Mouse (Mus musculus) heart, postnatal 0 days (tissue): ENCODE data around the gene Pcsk2. TPM values are rescaled to one million over a fixed set of nuclear protein-coding genes. Genes with fewer than 3 reads are reported as not detected.

Source experiments
- ATAC-seq: fragments of 200-750 bp; cut with Nextera tagmentation; 2 replicates; pipeline ENCODE4 v1.8.0; 2017; ENCODE audit warnings: low read depth, moderate number of reproducible peaks, moderate library complexity; ENCODE audit not compliant: insufficient read depth
- DNase-seq: peaks from one replicate; pipeline ENCODE4 v3.0.0-alpha.2; 2016; ENCODE audit warnings: low spot score
- H3K27ac ChIP-seq: fragments of 300-500 bp; sonication (generic); 2 replicates; pipeline ENCODE4 v1.5.1; 2014; ENCODE audit warnings: low read depth, mild to moderate bottlenecking
- H3K27me3 ChIP-seq: fragments of 300-500 bp; sonication (generic); 2 replicates; pipeline ENCODE4 v1.6.1; 2014; ENCODE audit warnings: low read length, mixed read lengths; ENCODE audit not compliant: control insufficient read depth, insufficient read depth
- H3K36me3 ChIP-seq: fragments of 300-500 bp; sonication (generic); replicated peaks from 2 replicates; pipeline ENCODE4 v1.6.1; 2014; ENCODE audit warnings: low read length, mixed read lengths; ENCODE audit not compliant: control insufficient read depth, insufficient read depth
- H3K4me1 ChIP-seq: fragments of 300-500 bp; sonication (generic); 2 replicates; pipeline ENCODE4 v1.6.1; 2014; ENCODE audit warnings: antibody characterized with exemption; ENCODE audit not compliant: control insufficient read depth, insufficient read depth
- H3K4me2 ChIP-seq: fragments of 300-500 bp; sonication (generic); 2 replicates; pipeline ENCODE4 v1.6.1; 2014; ENCODE audit warnings: low read depth, mild to moderate bottlenecking, low read length, moderate library complexity
- H3K4me3 ChIP-seq: fragments of 300-500 bp; sonication (generic); 2 replicates; pipeline ENCODE4 v1.5.1; 2014; ENCODE audit warnings: low read depth, low read length
- H3K9ac ChIP-seq: fragments of 300-500 bp; sonication (generic); replicated peaks from 2 replicates; pipeline ENCODE4 v1.6.1; 2014; ENCODE audit warnings: low read depth, low read length, mixed read lengths
- H3K9me3 ChIP-seq: fragments of 300-500 bp; sonication (generic); replicated peaks from 2 replicates; pipeline ENCODE4 v1.6.1; 2016; ENCODE audit warnings: low read length; ENCODE audit not compliant: control insufficient read depth
- CTCF ChIP-seq: IDR thresholded peaks from 2 replicates; pipeline ENCODE4 v1.5.1; 2016; ENCODE audit warnings: antibody characterized with exemption, control low read depth, low read depth
- EP300 ChIP-seq: IDR thresholded peaks from 2 replicates; pipeline ENCODE4 v1.6.1; 2016; ENCODE audit warnings: antibody characterized with exemption, low read depth
- WGBS: fragments of 180-500 bp; shearing (Covaris S2); extraction: QIAGEN DNeasy Blood & Tissue Kit; methylation state at CpG from one replicate; pipeline ENCODE4 v1.1.7; 2014; 5-methylcytosine and 5-hydroxymethylcytosine counted together
- polyA plus RNA-seq: library from polyadenylated mRNA; unstranded; fragments of >200 nt; fragmentation: Nextera tagmentation; extraction: Ambion mirVana; gene quantifications from 2 replicates; pipeline ENCODE4 v1.2.1, GENCODE M21; 2015
- total RNA-seq: library from RNA; depleted of rRNA; stranded (reverse); fragments of >200 nt; gene quantifications from 2 replicates; pipeline ENCODE4 v1.2.3, GENCODE M21; 2014; ENCODE audit warnings: low replicate concordance

Gene Pcsk2
- total and polyA plus RNA-seq, 2 experiments from 2014 or later, result 0.05 TPM; not detected in 1

DNA sequence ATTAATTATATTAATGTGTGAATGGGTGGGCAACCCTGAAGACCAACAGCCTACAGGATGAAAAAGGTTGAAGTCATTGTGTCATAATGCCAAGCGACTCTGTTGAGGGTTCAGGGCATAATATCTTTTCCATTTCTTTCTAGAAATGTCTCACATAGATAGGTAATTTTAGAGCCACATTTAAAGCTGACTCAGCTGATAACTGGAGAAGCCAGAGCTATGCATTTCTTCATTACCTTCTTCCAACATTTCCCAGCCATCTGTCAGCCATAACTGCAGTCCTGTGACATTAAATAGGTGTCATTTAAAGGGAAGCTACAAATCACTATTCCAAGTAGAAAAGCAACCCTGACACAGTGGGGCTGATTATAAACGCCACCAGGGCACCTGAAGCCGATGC, 189.5 kb downstream of the Pcsk2 start:
- no peaks in the 10 kb centered on the region for H3K36me3 ChIP-seq
- DNase-seq, result no peak
- 68% methylated on average over 3 of the region's 3 CpGs for WGBS
- H3K9ac ChIP-seq, result no peak overlapping the region
- H3K27ac ChIP-seq, result no peak overlapping the region
- H3K4me3 ChIP-seq, result no peak overlapping the region
- H3K4me2 ChIP-seq, result no peak overlapping the region
- H3K9me3 ChIP-seq, result no peaks in the 10 kb centered on the region
- no peaks in the 10 kb centered on the region for H3K4me1 ChIP-seq
- no peaks in the 10 kb centered on the region for H3K27me3 ChIP-seq
- no peak for ATAC-seq
- TF ChIP-seq EP300, result no peak
- no peak for TF ChIP-seq CTCF

DNA sequence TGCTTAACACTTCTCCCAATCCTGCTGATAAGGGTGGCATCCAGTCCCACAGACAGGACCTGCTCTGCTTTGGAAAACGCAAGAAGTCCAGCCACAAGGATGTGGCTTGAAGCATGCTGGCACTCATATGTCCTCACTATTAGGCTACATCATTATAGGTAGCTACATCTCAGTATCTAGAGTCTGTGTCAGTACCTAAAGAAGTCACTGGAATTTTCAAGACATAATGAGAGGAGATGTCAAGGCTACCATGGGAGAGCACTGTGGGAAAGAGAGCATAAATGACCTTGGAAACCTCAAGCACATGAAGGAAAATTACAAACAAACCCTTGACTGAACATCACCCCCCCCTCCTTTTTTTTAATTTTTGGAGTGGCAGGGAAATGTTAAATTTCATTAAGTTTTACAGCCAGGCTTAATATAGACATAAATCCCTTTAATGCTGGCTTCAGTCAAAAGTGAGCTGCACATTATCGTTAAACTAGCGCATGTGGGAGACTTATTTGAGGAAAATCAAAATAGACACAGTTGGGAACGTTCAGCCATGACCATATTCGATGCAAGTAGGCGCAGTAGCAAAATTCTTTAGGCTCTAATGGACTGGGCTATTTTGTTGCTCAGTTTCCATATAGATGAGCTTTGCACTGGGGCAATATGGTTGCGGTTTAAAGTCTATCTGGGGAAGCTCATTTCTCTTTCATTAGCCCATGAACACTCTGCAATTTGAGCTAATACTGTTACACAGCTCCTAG, 193.7 kb downstream of the Pcsk2 start:
- DNase-seq, result no peak
- Histone ChIP-seq H3K4me1 (no peaks in the 10 kb centered on the region), H3K9me3 (no peaks in the 10 kb centered on the region), H3K27me3 (no peaks in the 10 kb centered on the region), H3K4me3 (no peak overlapping the region), H3K27ac (no peak overlapping the region), H3K4me2 (no peak overlapping the region), H3K36me3 (no peaks in the 10 kb centered on the region), H3K9ac (no peak overlapping the region)
- no peak for TF ChIP-seq EP300
- TF ChIP-seq CTCF, result no peak
- ATAC-seq, result no peak
- WGBS, result 71% methylated on average over 7 of the region's 7 CpGs

DNA sequence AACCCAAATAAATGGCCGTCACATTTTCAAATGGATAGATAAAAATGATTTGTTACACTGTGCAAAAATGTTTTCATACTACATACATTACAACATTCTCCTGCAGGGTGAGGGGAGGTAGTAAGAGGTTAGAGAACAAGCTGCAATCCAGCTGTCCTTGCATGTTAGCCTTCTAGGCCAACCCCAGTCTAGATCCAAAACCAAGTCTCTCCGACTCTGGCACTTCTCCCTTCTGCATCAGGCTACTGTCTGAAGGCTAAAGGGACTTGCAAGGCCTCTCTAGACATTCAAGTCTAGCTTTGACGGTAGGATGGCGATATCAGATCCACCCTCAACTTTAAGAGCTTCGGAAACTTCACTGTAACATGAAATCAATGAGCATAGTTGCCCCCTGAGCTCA, 196.5 kb downstream of the Pcsk2 start:
- 68% methylated on average over 5 of the region's 5 CpGs for WGBS
- TF ChIP-seq EP300 (no peak), CTCF (no peak)

DNA sequence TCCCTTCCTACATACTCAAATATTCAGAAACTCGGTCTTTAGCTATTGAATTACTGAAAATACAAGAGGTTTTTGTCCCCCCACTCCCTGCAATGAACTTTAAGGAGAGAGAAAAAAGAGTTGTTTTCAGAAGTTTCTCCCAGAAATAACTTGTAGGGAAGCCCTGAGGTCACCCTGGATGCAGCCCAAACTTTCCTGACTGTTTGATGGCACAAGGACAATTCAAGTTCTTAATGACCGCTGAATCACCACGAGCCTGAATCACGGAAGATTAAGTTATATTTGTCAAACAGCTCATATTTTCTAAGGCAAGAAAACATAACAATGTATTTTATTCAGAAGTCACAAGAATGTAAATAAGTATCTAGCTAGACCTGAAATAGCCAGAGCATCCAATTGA, 197.1 kb downstream of the Pcsk2 start:
- no peak for DNase-seq
- Histone ChIP-seq H3K4me3 (no peak overlapping the region), H3K27me3 (no peaks in the 10 kb centered on the region), H3K9me3 (no peaks in the 10 kb centered on the region), H3K4me1 (no peaks in the 10 kb centered on the region), H3K36me3 (no peaks in the 10 kb centered on the region), H3K9ac (no peak overlapping the region), H3K27ac (no peak overlapping the region), H3K4me2 (no peak overlapping the region)
- no peak for ATAC-seq
- TF ChIP-seq CTCF (no peak), EP300 (no peak)
- 78% methylated on average over 4 of the region's 4 CpGs for WGBS

More for the DNA sequence above, 196.5 kb downstream of the Pcsk2 start:
- Histone ChIP-seq H3K4me2 (no peak overlapping the region), H3K4me1 (no peaks in the 10 kb centered on the region), H3K9me3 (no peaks in the 10 kb centered on the region), H3K36me3 (no peaks in the 10 kb centered on the region), H3K27ac (no peak overlapping the region), H3K27me3 (no peaks in the 10 kb centered on the region), H3K9ac (no peak overlapping the region), H3K4me3 (no peak overlapping the region)
- ATAC-seq (no peak), DNase-seq (no peak)

DNA sequence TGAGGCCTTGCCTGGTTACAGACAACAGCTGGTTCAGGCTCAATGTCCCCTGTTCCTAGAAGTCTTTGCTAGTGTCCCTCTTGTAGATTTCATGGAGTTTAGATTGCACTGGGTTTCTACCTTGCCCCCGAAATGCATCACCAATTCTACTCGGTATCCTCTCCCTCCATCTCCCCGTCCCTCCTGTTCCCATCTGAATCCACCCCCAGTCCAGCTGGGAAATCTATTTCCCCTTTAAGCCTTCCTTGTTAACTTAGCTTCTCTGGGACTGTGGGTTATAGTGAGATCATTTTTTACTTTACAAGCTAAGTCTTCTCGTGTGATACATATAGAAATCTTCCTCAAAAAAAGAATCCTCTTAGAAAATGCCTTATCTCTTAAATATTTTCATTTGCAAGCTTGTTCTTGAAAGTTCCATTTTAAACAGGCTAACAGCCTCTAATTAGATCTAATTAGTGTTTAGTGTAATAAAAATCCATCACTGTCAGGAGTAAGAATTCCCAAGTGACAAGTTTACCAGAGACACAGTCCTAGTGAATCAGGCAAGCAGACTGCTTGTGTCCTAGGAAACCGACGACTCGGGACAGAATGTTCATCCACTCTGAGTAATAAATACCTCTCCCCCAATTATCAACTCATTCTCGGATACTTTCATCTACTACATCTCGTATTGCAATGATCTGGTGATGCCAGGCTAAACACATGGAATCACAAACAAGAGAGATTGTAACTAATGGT, 206.3 kb downstream of the Pcsk2 start:
- WGBS, result 71% methylated on average over 9 of the region's 9 CpGs
- DNase-seq (no peak), ATAC-seq (no peak)
- H3K27me3 ChIP-seq, result no peaks in the 10 kb centered on the region
- H3K4me2 ChIP-seq, result no peak overlapping the region
- H3K4me3 ChIP-seq, result no peak overlapping the region
- H3K36me3 ChIP-seq, result no peaks in the 10 kb centered on the region
- no peaks in the 10 kb centered on the region for H3K4me1 ChIP-seq
- TF ChIP-seq EP300, result no peak
- no peak for TF ChIP-seq CTCF
- H3K9ac ChIP-seq, result no peak overlapping the region
- H3K27ac ChIP-seq, result no peak overlapping the region
- no peaks in the 10 kb centered on the region for H3K9me3 ChIP-seq
